Mouse (Mus musculus) heart, postnatal 0 days (tissue): ENCODE data around the gene Slf2. TPM values are rescaled to one million over a fixed set of nuclear protein-coding genes. Genes with fewer than 3 reads are reported as not detected.

Experiments
- ATAC-seq: fragments of 200-750 bp; cut with Nextera tagmentation; 2 replicates; pipeline ENCODE4 v1.8.0; 2017; ENCODE audit warnings: low read depth, moderate number of reproducible peaks, moderate library complexity; ENCODE audit not compliant: insufficient read depth
- DNase-seq: peaks from one replicate; pipeline ENCODE4 v3.0.0-alpha.2; 2016; ENCODE audit warnings: low spot score
- H3K27ac ChIP-seq: fragments of 300-500 bp; sonication (generic); 2 replicates; pipeline ENCODE4 v1.5.1; 2014; ENCODE audit warnings: low read depth, mild to moderate bottlenecking
- H3K27me3 ChIP-seq: fragments of 300-500 bp; sonication (generic); 2 replicates; pipeline ENCODE4 v1.6.1; 2014; ENCODE audit warnings: low read length, mixed read lengths; ENCODE audit not compliant: control insufficient read depth, insufficient read depth
- H3K36me3 ChIP-seq: fragments of 300-500 bp; sonication (generic); replicated peaks from 2 replicates; pipeline ENCODE4 v1.6.1; 2014; ENCODE audit warnings: low read length, mixed read lengths; ENCODE audit not compliant: control insufficient read depth, insufficient read depth
- H3K4me1 ChIP-seq: fragments of 300-500 bp; sonication (generic); 2 replicates; pipeline ENCODE4 v1.6.1; 2014; ENCODE audit warnings: antibody characterized with exemption; ENCODE audit not compliant: control insufficient read depth, insufficient read depth
- H3K4me2 ChIP-seq: fragments of 300-500 bp; sonication (generic); 2 replicates; pipeline ENCODE4 v1.6.1; 2014; ENCODE audit warnings: low read depth, mild to moderate bottlenecking, low read length, moderate library complexity
- H3K4me3 ChIP-seq: fragments of 300-500 bp; sonication (generic); 2 replicates; pipeline ENCODE4 v1.5.1; 2014; ENCODE audit warnings: low read depth, low read length
- H3K9ac ChIP-seq: fragments of 300-500 bp; sonication (generic); replicated peaks from 2 replicates; pipeline ENCODE4 v1.6.1; 2014; ENCODE audit warnings: low read depth, low read length, mixed read lengths
- H3K9me3 ChIP-seq: fragments of 300-500 bp; sonication (generic); replicated peaks from 2 replicates; pipeline ENCODE4 v1.6.1; 2016; ENCODE audit warnings: low read length; ENCODE audit not compliant: control insufficient read depth
- CTCF ChIP-seq: IDR thresholded peaks from 2 replicates; pipeline ENCODE4 v1.5.1; 2016; ENCODE audit warnings: antibody characterized with exemption, control low read depth, low read depth
- EP300 ChIP-seq: IDR thresholded peaks from 2 replicates; pipeline ENCODE4 v1.6.1; 2016; ENCODE audit warnings: antibody characterized with exemption, low read depth
- WGBS: fragments of 180-500 bp; shearing (Covaris S2); extraction: QIAGEN DNeasy Blood & Tissue Kit; methylation state at CpG from one replicate; pipeline ENCODE4 v1.1.7; 2014; 5-methylcytosine and 5-hydroxymethylcytosine counted together
- polyA plus RNA-seq: library from polyadenylated mRNA; unstranded; fragments of >200 nt; fragmentation: Nextera tagmentation; extraction: Ambion mirVana; gene quantifications from 2 replicates; pipeline ENCODE4 v1.2.1, GENCODE M21; 2015
- total RNA-seq: library from RNA; depleted of rRNA; stranded (reverse); fragments of >200 nt; gene quantifications from 2 replicates; pipeline ENCODE4 v1.2.3, GENCODE M21; 2014; ENCODE audit warnings: low replicate concordance

Gene Slf2
- total and polyA plus RNA-seq, 2 experiments from 2014 or later = 20.5 to 30.6 TPM

DNA sequence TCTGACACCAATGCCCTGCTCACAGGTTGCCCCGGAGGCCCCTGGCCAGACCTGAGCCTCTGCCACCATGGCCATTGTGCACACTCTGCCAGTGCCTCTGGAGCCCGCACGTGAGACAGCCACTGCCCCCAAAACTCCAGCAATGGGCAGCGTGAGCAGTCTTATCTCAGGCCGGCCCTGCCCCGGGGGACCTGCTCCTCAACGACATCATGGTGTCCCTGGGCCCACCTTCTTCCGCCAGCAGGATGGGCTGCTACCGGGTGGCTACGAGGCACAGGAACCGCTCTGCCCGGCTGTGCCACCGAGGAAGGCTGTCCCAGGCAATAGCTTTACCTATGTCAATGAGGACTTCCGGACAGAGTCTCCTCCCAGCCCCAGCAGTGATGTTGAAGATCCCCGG, 90.4 kb downstream of the Slf2 start:
- ATAC-seq = no peak
- Histone ChIP-seq H3K27me3 (no peaks in the 10 kb centered on the region), H3K9me3 (no peaks in the 10 kb centered on the region), H3K27ac (no peak overlapping the region), H3K36me3 (peaks cover 34% of the 10 kb centered on the region), H3K9ac (0 out of 2 replicates have a peak overlapping the region, but pooled peaks have one; percentile 29), H3K4me1 (peaks cover 17% of the 10 kb centered on the region), H3K4me3 (no peak overlapping the region), H3K4me2 (0 out of 2 replicates have a peak overlapping the region, but pooled peaks have one; percentile 42)
- TF ChIP-seq EP300 (no peak), CTCF (no peak)
- WGBS = 71% methylated on average over 15 of the region's 15 CpGs
- no peak for DNase-seq

DNA sequence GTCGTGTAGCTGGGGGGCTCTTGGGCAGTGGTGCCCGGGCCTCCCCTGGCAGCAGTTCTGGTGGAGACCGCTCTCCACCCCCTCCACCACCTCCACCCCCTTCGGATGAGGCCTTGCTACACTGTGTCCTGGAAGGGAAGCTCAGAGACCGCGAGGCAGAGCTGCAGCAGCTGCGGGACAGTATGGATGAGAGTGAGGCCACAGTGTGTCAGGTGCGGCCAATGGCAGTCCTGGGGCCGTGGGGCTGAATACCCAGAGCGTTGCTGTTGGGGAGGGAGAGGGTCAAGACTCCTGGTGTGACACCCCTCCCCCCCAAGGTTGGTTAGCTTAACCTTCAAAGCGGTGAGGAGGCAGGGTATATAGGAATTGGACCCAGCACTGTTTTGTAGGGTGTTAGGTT, 93.0 kb downstream of the Slf2 start:
- ATAC-seq = no peak
- peaks cover 49% of the 10 kb centered on the region for H3K36me3 ChIP-seq

DNA sequence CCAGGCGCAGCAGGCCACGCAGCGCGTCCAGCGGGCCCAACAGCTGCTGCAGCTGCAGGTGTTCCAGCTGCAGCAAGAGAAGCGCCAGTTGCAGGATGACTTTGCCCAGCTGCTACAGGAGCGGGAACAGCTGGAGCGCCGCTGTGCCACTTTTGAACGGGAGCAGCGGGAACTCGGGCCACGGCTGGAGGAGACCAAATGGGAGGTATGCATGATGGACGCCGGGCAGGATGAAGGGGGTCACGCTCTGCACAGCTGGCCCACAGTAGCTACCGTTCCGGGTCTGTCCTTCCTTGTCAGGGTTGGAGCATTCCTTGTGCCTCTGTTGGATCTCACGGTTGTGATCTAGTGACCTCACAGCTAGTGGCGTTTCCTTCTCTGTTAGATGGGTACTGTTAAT, 93.8 kb downstream of the Slf2 start:
- Histone ChIP-seq H3K27me3 (no peaks in the 10 kb centered on the region), H3K9ac (no peak overlapping the region), H3K9me3 (no peaks in the 10 kb centered on the region), H3K4me3 (no peak overlapping the region), H3K36me3 (peaks cover 49% of the 10 kb centered on the region), H3K4me1 (peaks cover 17% of the 10 kb centered on the region), H3K27ac (no peak overlapping the region), H3K4me2 (no peak overlapping the region)
- TF ChIP-seq EP300 (no peak), CTCF (no peak)
- DNase-seq (no peak), ATAC-seq (no peak)
- WGBS = 89% methylated on average over 20 of the region's 20 CpGs

More for the DNA sequence above, 93.0 kb downstream of the Slf2 start:
- Histone ChIP-seq H3K4me2 (no peak overlapping the region), H3K27me3 (no peaks in the 10 kb centered on the region), H3K27ac (no peak overlapping the region), H3K9me3 (no peaks in the 10 kb centered on the region), H3K4me3 (no peak overlapping the region), H3K4me1 (peaks cover 17% of the 10 kb centered on the region), H3K9ac (no peak overlapping the region)
- DNase-seq = no peak
- TF ChIP-seq CTCF (no peak), EP300 (no peak)
- 77% methylated on average over 11 of the region's 11 CpGs for WGBS

DNA sequence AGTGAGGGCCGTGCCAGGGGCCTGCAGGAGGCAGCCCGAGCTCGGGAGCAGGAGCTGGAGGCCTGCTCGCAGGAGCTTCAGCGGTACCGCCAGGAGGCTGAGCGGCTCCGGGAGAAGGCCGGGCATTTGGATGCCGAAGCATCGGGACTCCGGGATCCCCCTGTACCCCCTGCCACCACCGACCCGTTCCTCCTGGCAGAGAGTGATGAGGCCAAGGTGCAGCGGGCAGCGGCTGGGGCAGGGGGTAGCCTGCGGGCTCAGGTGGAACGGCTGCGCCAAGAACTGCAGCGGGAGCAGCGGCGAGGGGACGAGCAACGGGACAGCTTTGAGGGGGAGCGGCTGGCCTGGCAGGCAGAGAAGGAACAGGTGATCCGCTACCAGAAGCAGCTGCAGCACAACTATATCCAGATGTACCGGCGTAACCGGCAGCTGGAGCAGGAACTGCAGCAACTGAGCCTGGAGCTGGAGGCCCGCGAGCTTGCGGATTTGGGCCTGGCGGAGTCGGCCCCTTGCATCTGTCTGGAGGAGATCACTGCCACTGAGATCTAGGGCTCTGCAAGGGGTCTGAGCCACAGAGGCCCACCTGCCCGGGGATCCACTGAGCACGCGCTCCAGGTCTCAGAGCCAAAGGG, 95.1 kb downstream of the Slf2 start:
- no peak overlapping the region for H3K4me3 ChIP-seq

GRCm38 (mm10) chr19:45026958-45027670, 96.2 kb downstream of the Slf2 start:
- peaks cover 49% of the 10 kb centered on the region for H3K36me3 ChIP-seq
- peak overlapping the region; percentile 73 for H3K27ac ChIP-seq
- TF ChIP-seq CTCF (no peak), EP300 (peak; percentile 74; the same call in 1 of the 2 replicates)
- H3K9ac ChIP-seq = no peak overlapping the region
- no peaks in the 10 kb centered on the region for H3K27me3 ChIP-seq
- DNase-seq (no peak), ATAC-seq (peak; percentile 37)
- no peak overlapping the region for H3K4me3 ChIP-seq
- H3K4me1 ChIP-seq = peaks cover 13% of the 10 kb centered on the region; the same call in 1 of the 2 replicates
- no peaks in the 10 kb centered on the region for H3K9me3 ChIP-seq
- H3K4me2 ChIP-seq = no peak overlapping the region
- WGBS = 48% methylated on average over 6 of the region's 6 CpGs

More for the DNA sequence above, 95.1 kb downstream of the Slf2 start:
- H3K27ac ChIP-seq = no peak overlapping the region
- H3K27me3 ChIP-seq = no peaks in the 10 kb centered on the region
- 90% methylated on average over 37 of the region's 37 CpGs for WGBS
- H3K4me1 ChIP-seq = peaks cover 14% of the 10 kb centered on the region
- no peak for DNase-seq
- no peaks in the 10 kb centered on the region for H3K9me3 ChIP-seq
- peaks cover 49% of the 10 kb centered on the region for H3K36me3 ChIP-seq
- TF ChIP-seq EP300 (no peak), CTCF (no peak)
- ATAC-seq = no peak
- no peak overlapping the region for H3K9ac ChIP-seq
- H3K4me2 ChIP-seq = no peak overlapping the region
